Mouse (Mus musculus): ENCODE measurements at regions not wholly inside any gene's neighbourhood (a gene's known extent, or its start where the extent isn't known, plus 50 kb on each side); places are given as distances from the start of the nearest gene placed in this dataset.

DNA sequence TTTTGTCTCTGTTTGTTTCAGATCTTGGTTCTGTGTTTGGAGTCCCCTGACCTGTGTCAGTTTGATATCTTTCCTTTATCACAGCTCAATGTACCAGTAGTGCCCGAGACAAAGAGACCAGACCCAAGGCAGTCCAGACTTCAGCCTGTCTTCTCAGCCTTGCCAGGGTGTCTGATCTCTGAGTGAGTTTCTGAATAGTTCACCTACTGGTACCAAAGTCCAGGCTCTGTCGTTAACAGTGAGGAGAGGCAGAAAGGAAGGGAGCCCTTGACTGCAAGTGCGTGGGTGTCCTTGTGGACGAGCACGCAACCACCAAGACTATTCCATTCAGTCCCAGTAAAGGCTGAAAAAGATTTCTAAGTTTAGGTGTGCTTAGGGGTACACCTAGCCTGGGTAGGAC lies 50.8 kb upstream of the Haao start:
- no peak for DNase-seq (ENCODE audit: low read depth, low spot score)
